Mouse (Mus musculus) right cerebral cortex, postnatal 25 days (tissue): ENCODE data around the gene Chsy1.

ENCODE experiments used
- DNase-seq: peaks from one replicate; pipeline ENCODE4 v3.0.0; 2022

Gene Chsy1

GRCm38 (mm10) chr7:66218193-66219014 is 109.1 kb downstream of the Chsy1 start:
- no peak for DNase-seq

DNA sequence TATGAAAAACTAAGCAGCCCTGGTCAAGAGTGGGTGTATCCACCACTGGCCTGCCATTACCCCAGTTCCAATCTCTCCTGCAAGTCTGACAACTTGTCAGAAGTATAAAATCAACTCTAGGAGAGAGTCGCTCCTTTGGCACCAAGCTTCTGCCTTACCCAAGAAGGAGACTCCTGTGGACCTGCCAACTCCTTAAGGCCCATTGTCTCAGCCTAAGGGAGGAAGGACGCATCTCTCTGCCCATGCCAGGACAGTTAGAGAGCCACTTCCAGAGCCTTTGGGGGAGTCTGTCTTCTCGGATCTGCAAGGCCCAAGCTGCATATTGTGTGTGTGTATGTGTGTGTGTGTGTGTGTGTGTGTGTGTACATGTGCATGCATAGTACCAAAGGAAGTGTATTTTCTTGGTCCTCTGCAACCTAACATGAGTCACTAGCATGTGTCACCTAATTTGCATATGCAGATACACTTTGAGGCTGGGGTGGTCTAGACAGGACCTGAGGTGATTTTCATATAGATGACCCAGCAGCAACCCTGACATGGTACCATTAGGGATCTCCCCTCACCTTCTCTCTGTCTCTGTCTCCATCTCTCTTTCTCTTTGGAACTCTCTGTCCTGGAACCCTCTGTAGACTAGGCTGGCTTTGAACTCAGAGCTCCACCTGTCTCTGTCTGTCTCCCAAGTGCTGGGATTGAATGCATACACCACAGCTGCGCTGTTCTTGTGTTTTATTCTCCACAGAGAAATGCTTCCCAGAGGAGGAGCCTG is 109.9 kb downstream of the Chsy1 start:
- DNase-seq, result no peak

DNA sequence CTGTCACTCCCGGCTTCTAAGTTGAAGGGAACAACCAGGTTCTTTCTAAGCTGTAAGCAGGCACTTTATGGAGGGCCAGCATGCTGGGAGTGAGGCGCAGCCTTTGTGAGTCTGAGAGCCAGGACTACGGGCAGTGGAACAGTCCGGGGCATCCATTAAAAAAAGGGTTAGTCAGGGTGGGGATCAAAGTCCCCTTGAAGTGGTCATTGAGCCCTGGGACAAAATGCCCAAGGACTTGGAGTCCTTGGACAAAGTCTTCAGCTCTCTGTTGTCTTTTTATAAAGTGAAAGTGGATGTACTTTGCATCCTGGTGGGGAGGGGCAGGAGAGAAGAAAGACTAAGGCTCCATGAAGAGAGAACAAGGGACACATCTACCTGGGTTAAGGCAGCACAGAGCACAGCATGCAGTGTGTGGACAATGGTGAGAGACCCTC is 110.5 kb downstream of the Chsy1 start:
- DNase-seq, result no peak

GRCm38 (mm10) chr7:66222621-66223091 is 113.3 kb downstream of the Chsy1 start:
- no peak for DNase-seq
